Mouse (Mus musculus): ENCODE measurements around the gene Iqcf1. TPM values are rescaled to one million over a fixed set of nuclear protein-coding genes. Genes with fewer than 3 reads are reported as not detected.

Iqcf1 gene
- polyA plus RNA-seq, 1 experiment = not detected

DNA sequence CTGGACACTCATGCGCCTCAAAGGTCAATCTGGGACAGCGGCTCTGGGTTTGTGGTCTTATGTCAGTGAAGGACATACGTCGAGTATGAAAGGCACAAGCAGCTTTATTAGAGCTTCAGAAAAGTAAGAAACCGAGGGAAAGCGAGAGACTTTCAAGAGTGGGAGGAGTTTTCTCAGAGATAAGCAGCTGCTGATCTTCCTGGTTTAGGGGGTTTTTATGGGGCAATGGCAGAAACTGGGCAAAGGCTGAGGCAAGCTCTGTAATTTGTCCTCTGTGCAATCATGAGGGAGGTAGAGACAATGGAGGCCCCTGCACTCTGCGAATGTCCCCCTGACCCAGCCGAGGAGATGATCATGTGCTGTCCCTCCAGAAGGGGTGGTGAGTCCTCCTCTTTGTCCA, 20.1 kb downstream of the Iqcf1 start:
- Histone ChIP-seq H3K36me3 (ENCODE audit: control insufficient read depth) (no peaks in the 10 kb centered on the region), H3K9me3 (ENCODE audit: control insufficient read depth, low read length) (no peaks in the 10 kb centered on the region), H3K4me1 (ENCODE audit: control insufficient read depth) (no peaks in the 10 kb centered on the region), H3K27me3 (ENCODE audit: control insufficient read depth) (no peaks in the 10 kb centered on the region), H3K4me3 (replicated peaks) (no peak overlapping the region)
- TF ChIP-seq GATA1 (IDR thresholded peaks at IDR 0.05; ENCODE audit: low read length) = no peak
- no peak for TF ChIP-seq TAL1 (IDR thresholded peaks at IDR 0.05; ENCODE audit: low read length)

- Histone ChIP-seq H3K27me3 (ENCODE audit: control insufficient read depth) (no peaks in the 10 kb centered on the region), H3K9me3 (ENCODE audit: control insufficient read depth, low read length) (no peaks in the 10 kb centered on the region), H3K36me3 (ENCODE audit: control insufficient read depth) (no peaks in the 10 kb centered on the region), H3K4me3 (replicated peaks) (no peak overlapping the region), H3K4me1 (ENCODE audit: control insufficient read depth) (no peaks in the 10 kb centered on the region)
- TF ChIP-seq TAL1 (IDR thresholded peaks at IDR 0.05; ENCODE audit: low read length) (no peak), GATA1 (IDR thresholded peaks at IDR 0.05; ENCODE audit: low read length) (no peak)
These were observed 32.1 kb downstream of the Iqcf1 start for GRCm38 (mm10) chr9:106531833-106532232.

GRCm38 (mm10) chr9:106534296-106534695, 34.5 kb downstream of the Iqcf1 start:
- Histone ChIP-seq H3K4me1 (ENCODE audit: control insufficient read depth) (no peaks in the 10 kb centered on the region), H3K9me3 (ENCODE audit: control insufficient read depth, low read length) (no peaks in the 10 kb centered on the region), H3K36me3 (ENCODE audit: control insufficient read depth) (no peaks in the 10 kb centered on the region), H3K27me3 (ENCODE audit: control insufficient read depth) (no peaks in the 10 kb centered on the region), H3K4me3 (replicated peaks) (no peak overlapping the region)
- TF ChIP-seq GATA1 (IDR thresholded peaks at IDR 0.05; ENCODE audit: low read length) = no peak
- TF ChIP-seq TAL1 (IDR thresholded peaks at IDR 0.05; ENCODE audit: low read length) = no peak

GRCm38 (mm10) chr9:106534975-106535374, 35.2 kb downstream of the Iqcf1 start:
- TF ChIP-seq TAL1 (IDR thresholded peaks at IDR 0.05; ENCODE audit: low read length) (no peak), GATA1 (IDR thresholded peaks at IDR 0.05; ENCODE audit: low read length) (no peak)

More at GRCm38 (mm10) chr9:106534975-106535374, 35.2 kb downstream of the Iqcf1 start:
- Histone ChIP-seq H3K36me3 (ENCODE audit: control insufficient read depth) (no peaks in the 10 kb centered on the region), H3K4me1 (ENCODE audit: control insufficient read depth) (no peaks in the 10 kb centered on the region), H3K27me3 (ENCODE audit: control insufficient read depth) (no peaks in the 10 kb centered on the region), H3K4me3 (replicated peaks) (no peak overlapping the region), H3K9me3 (ENCODE audit: control insufficient read depth, low read length) (no peaks in the 10 kb centered on the region)

Other genes starting within 250 kb of the Iqcf1 start
- gene Poc1a, start 218.9 kb upstream of the Iqcf1 start, polyA plus RNA-seq (2012) = 1.8 and 3.7 TPM in 2 replicates
- 0.19 and 0.23 TPM in 2 replicates for gene Dusp7, start 131.3 kb upstream of the Iqcf1 start, polyA plus RNA-seq (2012)
- gene Rpl29, start 70.5 kb upstream of the Iqcf1 start, polyA plus RNA-seq (2012) = 2.4 and 3.8 TPM in 2 replicates
- 0.42 and 0.50 TPM in 2 replicates for gene Acy1, start 61.6 kb upstream of the Iqcf1 start, polyA plus RNA-seq (2012)
- 0.07 TPM in 1 of 2 replicates, not detected in the other for gene Abhd14b, start 52.5 kb upstream of the Iqcf1 start, polyA plus RNA-seq (2012)
- gene Abhd14a, start 52.3 kb upstream of the Iqcf1 start, polyA plus RNA-seq (2012) = 0.42 and 0.64 TPM in 2 replicates
- gene Pcbp4, start 46.7 kb upstream of the Iqcf1 start, polyA plus RNA-seq (2012) = 0.21 and 0.90 TPM in 2 replicates
- not detected in 2 replicates for gene Gpr62, start 34.0 kb upstream of the Iqcf1 start, polyA plus RNA-seq (2012)
- gene Rrp9, start 24.0 kb upstream of the Iqcf1 start, polyA plus RNA-seq (2012) = 9.9 and 10.7 TPM in 2 replicates
- 0.05 TPM in 1 of 2 replicates, not detected in the other for gene Parp3, start 23.0 kb upstream of the Iqcf1 start, polyA plus RNA-seq (2012)
- gene Iqcf5, start 14.6 kb downstream of the Iqcf1 start, polyA plus RNA-seq (2012) = not detected in 2 replicates
- gene Iqcf3, start 61.7 kb downstream of the Iqcf1 start, polyA plus RNA-seq (2012) = not detected in 2 replicates
- gene Iqcf4, start 71.0 kb downstream of the Iqcf1 start, polyA plus RNA-seq (2012) = not detected in 2 replicates
- gene Iqcf6, start 126.6 kb downstream of the Iqcf1 start, polyA plus RNA-seq (2012) = not detected in 2 replicates
- not detected in 2 replicates for gene Grm2, start 156.1 kb downstream of the Iqcf1 start, polyA plus RNA-seq (2012)
- gene Tex264, start 186.0 kb downstream of the Iqcf1 start, polyA plus RNA-seq (2012) = 0.63 and 0.69 TPM in 2 replicates

Measured in erythroblast, embryonic 14.5 days (primary cell).